Mouse (Mus musculus) heart, postnatal 10 days (tissue): ENCODE measurements around the gene Mrps18c. TPM values are rescaled to one million over a fixed set of nuclear protein-coding genes. Genes with fewer than 3 reads are reported as not detected.
A peak's percentile ranks its signal among the peaks of the same experiment; 100 is the strongest.

Experiments used
- DNase-seq, 2 experiments: peaks; one replicate each; pipeline ENCODE4 v3.0.0; 2021
- intact Hi-C: fragments of 180-260 bp; cut with DNase I; formaldehyde crosslinking; loops from one replicate; pipeline ENCODE4 v1.15.1; 2025
- total RNA-seq, 2 experiments: library from RNA; stranded (reverse); gene quantifications; 2 replicates each; pipeline ENCODE4 v1.2.3; 2021

Gene Mrps18c
- total RNA-seq = 10 to 100 TPM; 83.3 to 85.1 TPM

GRCm38 (mm10) chr5:100798165-100798860 lies at the start of gene Mrps18c, which contains the start of gene Helq:
Gene Mrps18c (plus strand): TSS chr5:100798627.
Gene Helq (minus strand): TSS chr5:100798598.
- peak; percentile 91 to 93 for DNase-seq
- intact Hi-C loops = loop anchor here (5.0 kb wide), 1 partner anchor 121 kb away; the partner anchor contains the start of gene Coq2

DNA sequence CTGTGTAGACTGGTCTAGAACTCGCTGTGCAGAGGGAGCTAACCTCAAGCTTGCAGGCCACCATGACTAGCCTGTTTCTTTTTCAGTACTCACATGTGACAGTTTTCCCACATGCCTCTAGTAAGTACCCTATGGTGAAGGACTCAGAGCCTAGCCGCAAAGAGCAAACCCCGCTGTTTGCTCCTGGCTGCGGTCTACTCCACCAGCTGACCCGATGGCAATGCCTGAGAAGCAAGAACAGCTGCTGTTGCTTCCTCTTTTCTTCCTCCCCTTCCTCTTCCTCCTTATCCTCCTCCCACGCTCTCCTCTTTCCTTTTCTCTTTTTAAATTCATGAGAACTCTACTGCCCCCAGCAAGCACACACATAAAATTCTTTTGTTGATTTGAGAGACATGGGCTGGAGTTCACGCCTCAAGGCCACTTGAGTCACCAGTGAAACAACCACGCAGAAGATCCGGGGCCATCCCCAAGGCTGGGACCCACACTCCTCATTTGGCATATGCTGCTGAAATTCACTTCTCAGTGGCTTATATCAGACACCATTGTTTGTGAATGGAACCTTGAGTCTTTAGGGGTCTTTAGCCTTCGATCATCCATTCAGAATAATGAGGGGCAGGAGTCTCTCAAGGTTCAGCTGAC lies 47.7 kb upstream of the Mrps18c start:
- peak in 1 of 2 experiments; percentile 3 for DNase-seq

DNA sequence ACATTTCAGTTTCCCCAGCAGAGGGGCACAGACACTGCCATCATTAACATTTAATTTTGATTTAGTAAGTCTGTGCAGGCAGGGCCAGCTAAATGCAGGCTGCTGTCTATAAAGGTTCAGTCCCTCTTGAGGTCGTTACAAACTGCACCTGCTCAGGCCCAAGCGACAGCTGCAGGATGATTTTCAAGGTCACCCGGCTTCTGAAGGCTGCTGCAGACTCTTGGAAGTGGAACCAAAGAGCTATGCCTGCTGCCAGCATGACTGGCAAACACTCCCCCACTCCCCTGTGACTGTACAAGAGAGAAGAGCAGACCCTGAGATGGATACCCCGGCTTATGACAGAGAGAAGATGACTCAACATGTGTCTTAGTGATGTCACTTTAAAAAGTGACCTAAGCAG lies 46.8 kb upstream of the Mrps18c start:
- intact Hi-C loops = no loop called here
- DNase-seq = peak in 1 of 2 experiments; percentile 4

More for the DNA sequence above, 47.7 kb upstream of the Mrps18c start:
- intact Hi-C loops = no loop called here

DNA sequence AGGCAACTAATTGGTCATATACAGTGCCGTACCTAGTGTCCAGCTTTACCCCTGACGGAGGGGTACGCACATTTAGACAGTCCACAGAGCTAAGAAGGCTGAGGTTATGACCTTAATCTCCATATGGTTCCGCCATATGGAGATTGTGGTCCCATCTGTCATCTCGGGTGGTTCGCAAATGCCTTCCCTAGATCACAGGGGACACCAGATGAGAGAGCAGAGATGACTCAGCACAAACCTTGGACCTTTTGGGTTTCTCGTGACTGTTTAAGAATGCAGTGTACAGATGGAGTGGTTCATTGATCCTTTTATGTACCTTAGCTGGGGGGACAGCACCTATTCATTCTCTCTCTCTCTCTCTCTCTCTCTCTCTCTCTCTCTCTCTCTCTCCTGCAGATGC lies 45.0 kb upstream of the Mrps18c start:
- intact Hi-C loops = no loop called here
- DNase-seq = no peak

GRCm38 (mm10) chr5:100758121-100758520 lies 40.3 kb upstream of the Mrps18c start:
- intact Hi-C loops = no loop called here
- no peak for DNase-seq

DNA sequence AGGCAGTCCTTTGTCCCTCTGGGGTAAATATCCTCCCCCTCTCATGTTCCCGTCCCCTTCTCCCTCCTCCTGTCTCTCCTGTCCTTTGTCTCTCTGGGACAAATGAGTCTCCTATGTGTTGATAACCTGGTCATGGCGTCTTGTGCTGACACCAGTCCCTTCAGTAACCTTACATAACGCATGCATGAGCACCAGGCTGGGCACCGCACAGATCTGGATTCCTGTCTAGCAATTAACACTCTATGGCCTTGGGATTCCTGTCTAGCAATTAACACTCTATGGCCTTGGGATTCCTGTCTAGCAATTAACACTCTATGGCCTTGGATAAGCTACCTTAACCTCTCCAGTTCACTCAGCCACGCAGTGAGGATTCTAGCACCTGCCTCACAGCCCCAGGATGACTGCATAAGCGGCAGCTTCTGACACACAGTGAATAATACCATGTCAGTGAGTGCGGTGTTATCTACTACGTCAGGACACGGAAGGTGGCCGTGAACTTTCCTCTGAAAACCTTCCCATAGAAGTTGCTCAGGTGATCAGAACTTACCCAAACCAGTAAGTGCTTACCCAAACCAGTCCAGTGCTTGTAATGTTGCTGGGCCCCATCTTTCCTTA lies 38.3 kb upstream of the Mrps18c start:
- intact Hi-C loops = no loop called here
- DNase-seq = no peak

DNA sequence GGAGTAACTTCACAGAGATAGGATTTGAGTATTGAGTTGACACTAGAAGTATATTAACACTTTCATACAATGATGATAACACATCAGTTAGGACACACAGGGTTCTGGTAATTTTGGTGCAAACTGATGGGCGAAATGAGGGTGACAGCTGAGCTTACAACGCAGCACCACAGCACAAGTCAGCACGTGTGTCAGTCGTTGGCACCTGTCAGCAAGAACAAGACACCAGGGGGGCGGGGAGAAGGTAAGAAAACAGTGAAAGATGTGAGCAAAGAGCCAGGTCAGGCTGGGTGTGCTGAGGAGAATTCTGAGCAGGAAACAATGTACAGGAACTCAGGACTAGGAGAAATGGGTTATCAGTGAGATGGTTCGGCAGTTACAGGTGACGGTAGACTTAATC lies 36.7 kb upstream of the Mrps18c start:
- intact Hi-C loops = no loop called here
- no peak for DNase-seq

DNA sequence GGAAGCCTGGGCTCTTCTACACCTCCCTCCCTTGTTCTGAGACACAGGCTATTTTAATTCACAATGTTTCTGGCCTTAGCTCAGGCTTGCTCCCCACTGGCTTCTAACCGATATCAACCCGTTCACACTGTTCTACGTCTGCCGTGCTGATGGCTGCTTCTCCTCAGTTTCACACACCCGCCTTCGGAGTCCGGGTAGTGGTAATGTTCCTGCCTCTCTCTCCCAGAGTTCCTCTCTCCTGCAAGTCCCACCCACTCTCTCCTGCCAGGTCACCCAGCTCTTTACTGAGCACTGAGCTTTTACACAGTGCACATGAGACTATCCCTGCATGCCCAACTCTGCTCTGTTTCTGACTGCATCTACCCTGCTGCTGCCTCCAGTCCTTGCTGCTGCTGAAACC lies 32.4 kb upstream of the Mrps18c start:
- DNase-seq = no peak
- intact Hi-C loops = no loop called here

GRCm38 (mm10) chr5:100771575-100771974 lies 26.9 kb upstream of the Mrps18c start:
- intact Hi-C loops = no loop called here
- no peak for DNase-seq

DNA sequence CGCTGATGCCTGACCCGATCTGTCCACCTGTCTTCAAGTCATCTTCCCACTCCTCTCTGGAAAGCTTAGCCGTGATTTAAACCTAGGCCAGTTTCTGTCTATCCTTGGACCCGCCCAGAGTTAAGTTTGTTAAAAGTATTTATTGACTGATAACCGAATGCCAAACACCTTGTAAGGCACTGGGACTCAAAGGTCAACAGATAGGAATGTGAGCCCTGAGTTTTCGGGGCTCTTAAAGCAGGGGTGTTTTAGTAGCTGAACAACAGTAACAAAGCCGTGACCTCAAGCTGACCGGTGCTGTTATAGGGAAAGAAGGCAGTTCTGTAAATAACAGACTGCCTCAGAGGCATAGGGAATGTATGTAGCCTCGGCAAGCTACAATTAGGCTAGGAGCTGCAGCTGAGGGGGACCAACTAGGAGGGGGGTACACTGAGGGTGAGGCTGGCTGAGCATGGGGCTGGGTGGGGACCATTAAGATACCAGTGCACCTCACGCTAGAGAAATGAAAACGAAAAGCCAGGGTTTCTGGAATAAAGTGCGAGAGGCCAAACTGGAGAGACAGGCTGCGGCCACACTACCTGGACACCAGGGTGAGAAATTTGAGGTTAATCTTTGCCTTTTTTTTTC lies 22.5 kb upstream of the Mrps18c start:
- DNase-seq = no peak
- intact Hi-C loops = no loop called here

DNA sequence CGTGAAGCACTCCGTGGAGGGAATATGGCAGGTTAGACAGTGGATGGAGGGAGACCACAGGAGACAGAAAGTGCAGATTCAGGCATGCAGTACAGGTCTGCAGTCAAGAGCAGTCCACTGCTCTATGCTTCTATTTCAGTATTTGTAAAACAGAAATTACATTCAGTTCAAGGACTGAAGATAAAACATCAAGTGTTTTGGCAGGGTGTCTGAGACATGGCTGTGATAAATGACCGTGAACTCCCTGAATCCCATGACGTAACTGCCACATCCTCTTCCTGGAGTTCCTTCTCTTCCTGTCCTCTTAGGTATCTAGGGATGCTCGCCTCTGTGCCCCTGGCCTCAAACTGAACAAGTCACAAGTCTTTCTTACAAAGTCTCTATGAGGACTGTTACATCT lies 21.5 kb upstream of the Mrps18c start:
- no peak for DNase-seq
- intact Hi-C loops = no loop called here

DNA sequence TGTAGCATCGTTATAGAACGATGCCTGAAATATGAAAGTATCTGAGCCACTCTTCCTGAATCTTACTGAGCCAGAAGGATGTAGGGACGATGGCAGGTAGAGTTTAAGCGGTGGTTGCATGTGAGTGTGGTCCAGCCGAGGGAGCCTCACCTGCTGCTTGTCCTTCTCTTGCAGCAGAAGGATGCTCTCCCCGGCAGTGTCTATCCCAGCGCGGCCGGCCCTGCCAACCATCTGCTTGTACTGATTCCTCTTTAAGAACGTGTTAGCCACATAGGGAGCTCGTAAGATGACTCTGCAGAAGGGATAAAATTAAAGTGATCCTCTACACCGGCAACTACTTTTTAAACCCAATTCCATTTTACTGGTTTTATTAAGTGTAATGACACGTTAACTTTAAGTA lies 19.4 kb upstream of the Mrps18c start:
- DNase-seq = no peak
- intact Hi-C loops = no loop called here

GRCm38 (mm10) chr5:100787527-100787926 lies 10.9 kb upstream of the Mrps18c start:
- intact Hi-C loops = loop anchor here (10.0 kb wide), 1 partner anchor 243 kb away; no protein-coding TSS in a partner anchor
- no peak for DNase-seq

GRCm38 (mm10) chr5:100792261-100792660 lies 6.2 kb upstream of the Mrps18c start:
- intact Hi-C loops = no loop called here
- no peak for DNase-seq

DNA sequence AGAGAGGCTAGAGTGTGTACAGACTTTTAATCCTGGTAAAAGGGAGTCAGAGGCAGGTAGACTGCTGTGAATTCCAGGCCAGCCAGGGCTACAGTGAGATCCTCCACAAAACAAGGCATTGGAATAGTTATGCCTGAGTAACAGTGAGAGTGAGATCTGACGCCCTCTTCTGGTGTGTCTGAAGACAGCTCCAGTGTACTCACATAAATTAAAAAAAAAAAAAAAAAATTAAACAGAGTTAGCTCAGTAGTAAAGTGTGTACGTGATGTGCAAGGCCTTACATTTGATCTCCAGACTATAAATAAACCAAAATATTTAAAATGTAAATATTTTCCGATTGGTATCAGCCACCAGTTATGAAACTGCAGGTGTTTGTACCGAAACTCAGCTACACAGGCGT lies 4.3 kb upstream of the Mrps18c start:
- intact Hi-C loops = no loop called here
- no peak for DNase-seq

GRCm38 (mm10) chr5:100818341-100818740 lies 19.9 kb downstream of the Mrps18c start:
- intact Hi-C loops = no loop called here
- DNase-seq = no peak

- intact Hi-C loops = no loop called here
- no peak for DNase-seq
Observed at GRCm38 (mm10) chr5:100819568-100820480, 21.4 kb downstream of the Mrps18c start.

- intact Hi-C loops = no loop called here
- DNase-seq = peak; percentile 90 to 91
Observed at GRCm38 (mm10) chr5:100820483-100821184, 22.2 kb downstream of the Mrps18c start, which contains the start of gene Abraxas1. Gene Abraxas1 (minus strand): TSS chr5:100820965.

DNA sequence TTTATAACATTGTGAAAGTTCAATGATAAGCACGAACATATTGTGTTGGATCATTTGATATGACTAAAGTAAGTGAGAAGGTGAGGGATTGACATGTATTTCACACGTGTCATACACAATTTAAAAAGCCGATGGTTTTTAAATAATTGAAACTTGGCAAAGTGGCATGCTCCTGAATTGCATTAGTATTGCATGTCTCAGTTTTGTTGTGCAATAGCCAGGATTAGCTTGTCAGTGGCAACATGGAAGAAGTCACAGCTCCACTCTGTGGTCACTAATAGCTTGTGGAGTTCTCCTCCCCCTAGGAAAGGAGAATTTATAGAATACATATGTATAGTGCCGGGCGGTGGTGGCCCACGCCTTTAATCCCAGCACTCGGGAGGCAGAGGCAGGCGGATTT lies 22.9 kb downstream of the Mrps18c start:
- DNase-seq = no peak
- intact Hi-C loops = no loop called here

- DNase-seq = no peak
- intact Hi-C loops = no loop called here
Observed at GRCm38 (mm10) chr5:100822826-100823225, 24.4 kb downstream of the Mrps18c start.
